Mouse (Mus musculus): Measurements from ENCODE around the gene Zc3h4.

Gene Zc3h4

GRCm38 (mm10) chr7:16433352-16433971 is 32.8 kb downstream of the Zc3h4 start:
- DNase-seq (ENCODE audit: low spot score), result peak; percentile 27

DNA sequence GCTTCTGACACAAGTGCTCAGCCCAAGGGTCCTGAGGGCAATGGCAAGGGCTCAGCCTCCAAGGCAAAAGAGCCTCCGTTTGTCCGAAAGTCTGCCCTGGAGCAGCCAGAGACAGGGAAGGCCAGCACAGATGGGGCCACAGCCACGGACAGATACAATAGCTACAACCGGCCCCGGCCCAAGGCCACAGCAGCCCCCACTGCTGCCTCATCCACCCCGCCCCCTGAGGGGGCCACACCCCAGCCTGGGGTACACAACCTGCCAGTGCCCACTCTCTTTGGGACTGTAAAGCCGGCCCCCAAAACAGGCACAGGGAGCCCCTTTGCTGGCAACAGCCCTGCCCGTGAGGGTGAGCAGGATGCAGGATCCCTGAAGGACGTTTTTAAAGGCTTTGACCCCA is 34.4 kb downstream of the Zc3h4 start:
- no peak for DNase-seq (ENCODE audit: low spot score)

GRCm38 (mm10) chr7:16441241-16441640 is 40.5 kb downstream of the Zc3h4 start:
- no peak for DNase-seq (ENCODE audit: low spot score)

DNA sequence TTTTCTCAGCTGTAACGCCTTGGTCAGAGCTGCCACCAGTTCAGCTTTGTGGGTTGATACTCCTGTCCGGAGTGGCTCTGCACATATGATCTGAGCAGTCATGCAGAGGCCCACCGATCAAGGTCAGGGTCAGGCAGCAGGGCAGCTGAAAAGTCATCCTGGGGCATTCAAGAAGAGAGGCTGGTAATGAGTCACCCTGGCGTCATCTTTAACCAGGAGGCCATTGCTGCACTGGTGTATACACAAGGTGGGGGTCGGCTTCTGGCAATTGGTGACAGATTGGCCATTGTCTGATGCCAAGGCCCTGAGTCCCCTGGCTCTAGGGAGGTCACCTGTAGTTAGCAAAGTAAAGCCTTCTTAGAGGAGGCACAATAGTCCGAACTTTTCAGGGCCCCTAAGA is 50.9 kb downstream of the Zc3h4 start:
- no peak for DNase-seq (ENCODE audit: low spot score)

GRCm38 (mm10) chr7:16452587-16453073 is 51.9 kb downstream of the Zc3h4 start, which contains the start of gene Tmem160:
TSS of gene Tmem160 (plus strand) at chr7:16452779.
- peak; percentile 88 for DNase-seq (ENCODE audit: low spot score)

- peak; percentile 66 for DNase-seq (ENCODE audit: low spot score)
These were observed 52.5 kb downstream of the Zc3h4 start for GRCm38 (mm10) chr7:16453118-16453711.

GRCm38 (mm10) chr7:16455016-16455415 is 54.3 kb downstream of the Zc3h4 start:
- no peak for DNase-seq (ENCODE audit: low spot score)

DNA sequence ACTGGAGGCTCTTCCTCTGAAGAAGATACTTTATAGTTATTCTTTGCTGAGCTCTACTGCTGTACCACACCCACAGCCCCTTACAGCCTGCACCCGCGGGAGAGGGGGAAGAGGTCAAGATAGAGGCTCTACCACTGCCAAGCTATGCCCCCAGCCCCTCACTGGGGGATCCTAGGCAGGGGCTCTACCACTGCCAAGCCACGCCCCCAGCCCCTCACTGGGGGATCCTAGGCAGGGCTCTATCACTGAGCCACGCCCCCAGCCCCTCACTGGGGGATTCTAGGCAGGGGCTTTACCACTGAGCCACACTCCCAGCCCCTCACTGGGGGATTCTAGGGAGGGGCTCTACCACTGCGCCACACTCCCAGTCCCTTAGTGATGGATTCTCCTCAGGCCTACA is 55.6 kb downstream of the Zc3h4 start:
- no peak for DNase-seq (ENCODE audit: low spot score)

GRCm38 (mm10) chr7:16460566-16460965 is 59.9 kb downstream of the Zc3h4 start:
- no peak for DNase-seq (ENCODE audit: low spot score)

- DNase-seq (ENCODE audit: low spot score), result no peak
These were observed 60.4 kb downstream of the Zc3h4 start for GRCm38 (mm10) chr7:16461151-16461550.

- no peak for DNase-seq (ENCODE audit: low spot score)
These were observed 61.0 kb downstream of the Zc3h4 start for GRCm38 (mm10) chr7:16461705-16462104.

DNA sequence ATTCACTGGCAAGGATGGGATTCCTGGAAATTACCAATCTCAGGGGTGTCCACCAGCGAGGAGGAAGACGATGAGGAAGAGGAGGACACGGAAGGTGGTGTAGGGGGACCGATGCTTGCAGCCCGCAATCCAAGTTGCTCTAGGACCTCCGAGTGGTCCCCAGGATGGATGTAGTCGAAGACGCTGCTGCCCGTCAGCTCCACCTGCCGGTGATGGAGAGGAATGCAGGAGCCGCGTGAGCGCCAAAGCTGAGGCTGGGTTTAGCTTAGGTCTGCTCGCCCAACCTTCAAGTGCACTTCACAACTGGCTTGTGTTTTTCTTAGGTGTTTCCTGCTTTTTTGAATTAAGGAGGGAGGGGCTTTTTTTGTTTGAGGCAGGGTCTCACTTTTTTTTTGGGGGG is 62.5 kb downstream of the Zc3h4 start:
- peak; percentile 83 for DNase-seq (ENCODE audit: low spot score)

GRCm38 (mm10) chr7:16465160-16465559 is 64.5 kb downstream of the Zc3h4 start:
- peak; percentile 73 for DNase-seq (ENCODE audit: low spot score)

DNA sequence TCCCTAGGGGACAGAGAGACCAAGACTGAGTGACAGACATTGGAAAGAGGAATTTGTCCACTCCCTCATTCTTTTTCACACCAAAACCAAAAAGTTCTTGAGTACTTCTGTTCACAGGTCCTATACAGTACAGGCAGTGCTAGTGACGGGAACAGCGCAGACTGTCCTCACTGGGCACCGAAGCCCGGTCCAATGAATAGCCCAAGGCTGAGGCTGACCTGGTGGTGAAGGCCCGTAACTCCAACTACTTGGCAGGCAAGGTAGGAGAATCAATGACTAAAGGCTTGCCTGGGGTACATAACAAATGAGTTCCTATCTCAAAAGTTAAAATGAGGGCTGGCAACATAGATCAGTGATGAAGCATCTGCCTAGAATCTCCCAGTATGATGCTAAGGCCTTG is 64.9 kb downstream of the Zc3h4 start:
- DNase-seq (ENCODE audit: low spot score), result no peak

- DNase-seq (ENCODE audit: low spot score), result no peak
These were observed 65.9 kb downstream of the Zc3h4 start for GRCm38 (mm10) chr7:16466565-16466964.

- no peak for DNase-seq (ENCODE audit: low spot score)
These were observed 67.4 kb downstream of the Zc3h4 start for GRCm38 (mm10) chr7:16468115-16468514.

- peak; percentile 14 for DNase-seq (ENCODE audit: low spot score)
These were observed 70.8 kb downstream of the Zc3h4 start for GRCm38 (mm10) chr7:16471549-16471948.

DNA sequence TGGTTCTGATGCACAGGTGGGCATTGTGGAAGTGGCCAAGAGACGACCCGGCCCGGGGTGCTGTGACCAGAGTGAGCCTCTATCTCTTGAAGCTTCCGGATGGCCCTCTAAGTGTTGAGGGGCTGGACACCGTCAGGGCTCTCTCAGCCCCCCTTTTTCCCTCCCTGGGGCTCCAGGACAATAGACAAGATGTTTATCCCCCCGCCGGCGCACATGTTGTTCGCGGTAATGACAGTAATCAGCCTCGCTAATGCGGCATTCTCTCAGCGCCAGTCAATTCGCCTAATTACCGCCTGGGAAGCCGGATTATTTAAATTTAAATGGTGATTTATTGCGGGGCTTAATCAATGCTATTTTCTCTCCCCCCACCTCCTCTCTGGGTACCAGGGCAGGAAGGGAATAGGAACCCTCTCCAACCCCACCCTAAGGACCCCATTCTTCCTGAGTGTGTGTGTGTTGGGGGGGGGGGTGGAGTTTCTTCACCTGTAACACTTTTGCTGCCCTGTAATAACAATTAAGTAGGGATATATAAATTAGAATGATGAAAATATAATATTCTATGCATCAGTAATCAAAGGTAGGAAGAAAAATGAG is 71.5 kb downstream of the Zc3h4 start:
- DNase-seq (ENCODE audit: low spot score), result peak; percentile 16

GRCm38 (mm10) chr7:16473847-16474246 is 73.1 kb downstream of the Zc3h4 start:
- DNase-seq (ENCODE audit: low spot score), result no peak

DNA sequence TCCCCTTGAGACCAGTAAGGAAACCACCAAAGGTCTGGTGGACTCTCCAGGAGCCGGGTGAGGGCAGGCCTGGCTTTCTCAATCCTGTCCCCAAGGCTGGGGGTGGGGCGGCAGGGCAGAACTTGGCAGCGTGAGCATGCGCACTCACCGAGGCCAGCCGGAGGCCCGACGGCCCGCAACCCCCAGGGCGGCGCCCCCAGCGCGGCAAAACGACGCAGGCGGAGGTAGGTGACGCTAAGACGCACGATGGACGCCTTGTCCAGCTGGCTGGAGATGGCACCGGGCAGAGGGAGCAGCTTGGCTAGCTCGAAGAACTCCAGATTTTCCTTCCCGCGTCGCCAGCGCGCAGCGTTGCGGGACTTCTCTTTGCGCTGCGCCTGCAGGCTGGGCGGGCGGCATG is 73.7 kb downstream of the Zc3h4 start:
- DNase-seq (ENCODE audit: low spot score), result no peak

GRCm38 (mm10) chr7:16475321-16475720 is 74.6 kb downstream of the Zc3h4 start:
- no peak for DNase-seq (ENCODE audit: low spot score)

DNA sequence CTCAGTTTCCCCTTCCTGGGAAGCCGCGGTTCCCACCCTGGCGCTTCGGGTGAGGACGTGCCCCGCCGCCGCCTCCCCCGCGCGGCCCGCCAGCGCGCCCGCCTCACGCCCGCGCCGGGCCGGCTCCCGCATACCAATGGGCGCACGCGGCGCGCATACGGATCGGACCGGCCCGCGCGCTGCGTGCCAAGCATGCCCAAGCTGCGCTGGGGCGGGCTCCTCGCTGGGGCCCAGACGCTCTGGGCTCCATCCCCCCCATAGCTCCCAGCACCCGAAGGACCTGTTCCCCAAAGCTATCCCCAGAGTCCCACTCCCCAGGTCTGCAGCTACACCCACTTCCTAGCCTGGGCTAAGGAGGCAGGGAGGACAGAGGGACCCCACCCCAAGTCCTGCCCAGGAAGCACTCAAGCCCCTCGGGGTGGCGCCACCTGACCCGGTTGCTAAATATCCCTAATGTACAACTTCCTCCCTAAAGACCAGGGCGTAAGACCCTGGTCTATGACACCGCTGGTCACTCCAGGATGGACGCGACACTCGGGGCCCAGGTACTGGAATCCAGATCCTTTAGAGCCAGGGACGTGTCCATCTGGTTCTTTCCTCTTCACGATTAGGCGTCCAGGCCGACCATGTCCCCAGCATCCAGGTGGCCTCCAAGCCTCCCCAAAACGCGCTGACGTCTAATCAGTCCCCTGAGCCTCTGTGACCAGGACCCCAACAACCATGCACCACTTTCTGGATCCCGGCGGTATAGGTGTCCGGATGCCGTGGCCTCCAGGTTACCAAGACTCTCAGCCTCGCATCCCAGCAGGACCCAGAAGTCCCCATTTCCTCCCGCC is 75.3 kb downstream of the Zc3h4 start:
- no peak for DNase-seq (ENCODE audit: low spot score)

- DNase-seq (ENCODE audit: low spot score), result no peak
These were observed 75.9 kb downstream of the Zc3h4 start for GRCm38 (mm10) chr7:16476600-16476989.
